Mouse (Mus musculus) lung, adult 2 months (tissue): ENCODE measurements around the gene Smad6.
A peak's percentile ranks its signal among the peaks of the same experiment; 100 is the strongest.

Source experiments
- CTCF ChIP-seq: fragments of 200-500 bp; IDR thresholded peaks from 2 replicates; pipeline ENCODE4 v1.5.1; 2011; ENCODE audit warnings: mild to moderate bottlenecking, low read length, control low read depth; ENCODE audit not compliant: insufficient read depth
- POLR2A ChIP-seq: fragments of 200-500 bp; IDR thresholded peaks from 2 replicates; pipeline ENCODE4 v1.6.1; 2011; ENCODE audit warnings: low read depth, mild to moderate bottlenecking, control low read depth, low read length, borderline replicate concordance; ENCODE audit errors: extremely low read depth

DNA sequence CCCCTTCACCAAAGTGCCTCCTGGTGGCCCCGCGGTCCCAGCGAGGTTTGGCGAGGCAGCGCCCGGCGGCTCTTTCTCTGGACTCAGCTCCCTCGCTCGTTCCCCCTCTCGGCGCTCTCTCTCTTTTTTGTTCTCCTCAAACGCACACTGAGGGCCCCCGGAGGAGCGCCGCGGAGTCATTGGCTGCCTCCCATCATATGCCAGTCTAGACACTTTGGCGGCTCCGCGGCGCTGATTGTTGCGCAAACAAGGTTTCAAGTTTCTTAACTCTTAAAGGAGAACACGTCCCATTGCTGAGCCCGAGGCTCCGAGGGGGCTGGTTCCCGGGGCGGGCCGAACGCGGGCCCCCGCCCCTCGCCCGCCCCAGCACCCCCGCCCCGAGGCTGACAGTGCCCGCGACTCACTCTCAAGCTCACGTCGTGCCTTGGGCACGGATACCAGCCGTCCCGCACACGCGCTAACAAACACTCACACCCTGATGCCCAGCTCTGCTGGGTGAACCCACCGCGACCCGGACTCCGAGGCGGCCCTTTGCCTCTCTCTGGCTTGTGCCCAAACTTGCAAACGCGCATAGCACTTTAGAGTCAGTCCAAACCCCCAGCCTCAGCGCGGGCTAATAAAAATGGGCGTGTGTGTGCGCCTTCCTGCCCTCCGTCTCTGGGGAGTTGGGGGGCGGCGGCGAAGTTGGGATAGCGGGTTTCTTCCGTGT is at the start of gene Smad6:
- TF ChIP-seq POLR2A (peak; percentile 87; the same call in 1 of the 2 replicates), CTCF (no peak)
